Mouse (Mus musculus): ENCODE results near the gene Fam168a.

DNA sequence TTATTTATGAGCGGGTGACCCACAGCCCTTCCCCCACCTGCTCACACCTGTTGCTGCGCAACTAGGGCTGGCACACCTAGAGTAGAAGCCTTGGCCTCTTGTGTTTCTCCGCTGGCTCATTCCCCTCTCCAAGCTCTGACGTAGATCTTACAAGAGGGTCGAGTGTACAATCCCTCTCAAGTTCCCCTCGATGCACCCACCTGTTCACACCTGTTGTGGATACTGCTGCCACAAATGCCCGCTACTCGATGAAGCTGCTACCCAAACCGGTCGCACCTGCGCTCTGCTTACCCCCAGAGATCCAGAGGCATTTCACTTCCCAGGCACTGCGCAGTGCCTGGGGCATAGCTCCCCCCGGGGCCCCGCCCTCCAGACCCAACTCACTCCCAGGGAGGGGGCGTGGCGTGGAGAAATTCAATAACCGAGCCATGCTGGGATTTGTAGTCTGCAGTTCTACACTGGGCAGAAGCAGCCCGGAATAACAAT lies 48.3 kb upstream of the Fam168a start:
- no peak for TF ChIP-seq CTCF (IDR thresholded peaks at IDR 0.05; ENCODE audit: borderline replicate concordance, insufficient read depth, low read depth, low read length)
- TF ChIP-seq POLR2A (IDR thresholded peaks at IDR 0.05; ENCODE audit: borderline replicate concordance, insufficient read depth, low read length), result no peak

Data from cerebellum, adult 2 months (tissue).